Mouse (Mus musculus) liver, postnatal 0 days (tissue): ENCODE measurements around the gene Ep400. TPM values are rescaled to one million over a fixed set of nuclear protein-coding genes. Genes with fewer than 3 reads are reported as not detected.

Source experiments
- ATAC-seq: fragments of 200-750 bp; cut with Nextera tagmentation; 2 replicates; pipeline ENCODE4 v1.8.0; 2017; ENCODE audit warnings: mild to moderate bottlenecking, moderate library complexity
- DNase-seq: peaks from one replicate; pipeline ENCODE4 v3.0.0-alpha.2; 2016
- H3K27ac ChIP-seq: fragments of 300-500 bp; sonication (generic); 2 replicates; pipeline ENCODE4 v1.5.1; 2014; ENCODE audit warnings: antibody characterized with exemption, moderate library complexity, mild to moderate bottlenecking, low read depth
- H3K27me3 ChIP-seq: fragments of 300-500 bp; sonication (generic); 2 replicates; pipeline ENCODE4 v1.6.1; 2014; ENCODE audit warnings: low read length, control low read depth, mixed read lengths; ENCODE audit not compliant: insufficient read depth
- H3K36me3 ChIP-seq: fragments of 300-500 bp; sonication (generic); replicated peaks from 2 replicates; pipeline ENCODE4 v1.6.1; 2014; ENCODE audit warnings: mild to moderate bottlenecking, control low read depth, low read length, moderate library complexity, mixed read lengths; ENCODE audit not compliant: insufficient read depth
- H3K4me1 ChIP-seq: fragments of 300-500 bp; sonication (generic); 2 replicates; pipeline ENCODE4 v1.6.1; 2014; ENCODE audit warnings: antibody characterized with exemption, mild to moderate bottlenecking, control low read depth; ENCODE audit not compliant: insufficient read depth
- H3K4me2 ChIP-seq: fragments of 300-500 bp; sonication (generic); 2 replicates; pipeline ENCODE4 v1.6.1; 2014; ENCODE audit warnings: low read depth, mild to moderate bottlenecking, low read length, moderate library complexity, mixed read lengths
- H3K4me3 ChIP-seq: fragments of 300-500 bp; sonication (generic); 2 replicates; pipeline ENCODE4 v1.5.1; 2014; ENCODE audit warnings: low read depth, low read length
- H3K9ac ChIP-seq: fragments of 300-500 bp; sonication (generic); replicated peaks from 2 replicates; pipeline ENCODE4 v1.6.1; 2014; ENCODE audit warnings: mild to moderate bottlenecking, moderate library complexity
- H3K9me3 ChIP-seq: fragments of 300-500 bp; sonication (generic); 2 replicates; pipeline ENCODE4 v1.6.1; 2016; ENCODE audit warnings: mild to moderate bottlenecking, control low read depth, low read length, mixed read lengths
- CTCF ChIP-seq: sonication (generic); IDR thresholded peaks from 2 replicates; pipeline ENCODE4 v1.5.1; 2016; ENCODE audit warnings: antibody characterized with exemption, low read depth
- EP300 ChIP-seq: IDR thresholded peaks from 2 replicates; pipeline ENCODE4 v1.6.1; 2016; ENCODE audit warnings: antibody characterized with exemption, low read depth, mild to moderate bottlenecking
- WGBS: fragments of 180-500 bp; shearing (Covaris S2); extraction: QIAGEN DNeasy Blood & Tissue Kit; methylation state at CpG from one replicate; pipeline ENCODE4 v1.1.7; 2014; ENCODE audit not compliant: insufficient replicate concordance; 5-methylcytosine and 5-hydroxymethylcytosine counted together
- polyA plus RNA-seq: library from polyadenylated mRNA; unstranded; fragments of >200 nt; fragmentation: Nextera tagmentation; extraction: Ambion mirVana; gene quantifications from 2 replicates; pipeline ENCODE4 v1.2.1, GENCODE M21; 2015

Ep400 gene
- 9.3 and 10.6 TPM in 2 replicates for polyA plus RNA-seq

GRCm38 (mm10) chr5:110770448-110771158, at the start of gene Ep400:
Gene Ep400, minus strand, starts transcription at chr5:110770717.
- peak within 1 kb of the TSS; percentile 98 for H3K27ac ChIP-seq
- H3K27me3 ChIP-seq = no peaks in the 10 kb centered on the region
- peak; percentile 87 for TF ChIP-seq CTCF
- no peak for TF ChIP-seq EP300
- H3K9me3 ChIP-seq = no peaks in the 10 kb centered on the region
- peak; percentile 94 for ATAC-seq
- H3K4me3 ChIP-seq = peak within 1 kb of the TSS; percentile 95
- peak within 1 kb of the TSS; percentile 93 for H3K9ac ChIP-seq
- H3K4me1 ChIP-seq = peaks cover 18% of the 10 kb centered on the region
- peak; percentile 100 for DNase-seq
- WGBS = 1% methylated on average over 83 of the region's 83 CpGs
- peak within 1 kb of the TSS; percentile 73 for H3K4me2 ChIP-seq
- peaks cover 25% of the 10 kb centered on the region for H3K36me3 ChIP-seq

GRCm38 (mm10) chr5:110809667-110810325, 39.3 kb upstream of the Ep400 start, which contains the start of gene Ulk1:
Gene Ulk1, minus strand, starts transcription at chr5:110810097.
- peak within 1 kb of the TSS; percentile 98 for H3K27ac ChIP-seq
- no peaks in the 10 kb centered on the region for H3K9me3 ChIP-seq
- peaks cover 16% of the 10 kb centered on the region for H3K36me3 ChIP-seq
- no peak for TF ChIP-seq EP300
- no peak for TF ChIP-seq CTCF
- H3K9ac ChIP-seq = peak within 1 kb of the TSS; percentile 100
- WGBS = 2% methylated on average over 53 of the region's 80 CpGs
- peak within 1 kb of the TSS; percentile 82 for H3K4me3 ChIP-seq
- DNase-seq (peak; percentile 100), ATAC-seq (peak; percentile 85)
- peaks cover 35% of the 10 kb centered on the region for H3K4me1 ChIP-seq
- no peaks in the 10 kb centered on the region for H3K27me3 ChIP-seq
- peak within 1 kb of the TSS; percentile 85 for H3K4me2 ChIP-seq

GRCm38 (mm10) chr5:110808821-110809666, 38.5 kb upstream of the Ep400 start:
- ATAC-seq (no peak), DNase-seq (peak; percentile 50)
- Histone ChIP-seq H3K4me3 (peak overlapping the region; percentile 82), H3K9me3 (no peaks in the 10 kb centered on the region), H3K4me1 (peaks cover 42% of the 10 kb centered on the region), H3K36me3 (peaks cover 23% of the 10 kb centered on the region), H3K4me2 (peak overlapping the region; percentile 85), H3K9ac (peak overlapping the region; percentile 100), H3K27me3 (no peaks in the 10 kb centered on the region), H3K27ac (peak overlapping the region; percentile 98)
- TF ChIP-seq CTCF = no peak
- no peak for TF ChIP-seq EP300
- WGBS = 2% methylated on average over 27 of the region's 27 CpGs

GRCm38 (mm10) chr5:110808061-110808631, 37.6 kb upstream of the Ep400 start:
- no peaks in the 10 kb centered on the region for H3K27me3 ChIP-seq
- peaks cover 46% of the 10 kb centered on the region for H3K4me1 ChIP-seq
- ATAC-seq (peak; percentile 78), DNase-seq (peak; percentile 93)
- H3K9me3 ChIP-seq = no peaks in the 10 kb centered on the region
- peak overlapping the region; percentile 98 for H3K27ac ChIP-seq
- peak overlapping the region; percentile 85 for H3K4me2 ChIP-seq
- TF ChIP-seq EP300 = no peak; the same call in none of the 2 replicates
- TF ChIP-seq CTCF = no peak
- 2% methylated on average over 14 of the region's 14 CpGs for WGBS
- peak overlapping the region; percentile 82 for H3K4me3 ChIP-seq
- H3K9ac ChIP-seq = peak overlapping the region; percentile 100
- peaks cover 28% of the 10 kb centered on the region for H3K36me3 ChIP-seq

GRCm38 (mm10) chr5:110807453-110807852, 36.9 kb upstream of the Ep400 start:
- no peaks in the 10 kb centered on the region for H3K27me3 ChIP-seq
- no peak for ATAC-seq
- 85% methylated on average over 4 of the region's 4 CpGs for WGBS
- H3K4me2 ChIP-seq = peak overlapping the region; percentile 85
- TF ChIP-seq CTCF (no peak), EP300 (no peak)
- H3K4me1 ChIP-seq = peaks cover 53% of the 10 kb centered on the region
- peak overlapping the region; percentile 82 for H3K4me3 ChIP-seq
- no peak for DNase-seq
- H3K27ac ChIP-seq = peak overlapping the region; percentile 98
- H3K9ac ChIP-seq = peak overlapping the region; percentile 100
- peaks cover 35% of the 10 kb centered on the region for H3K36me3 ChIP-seq
- no peaks in the 10 kb centered on the region for H3K9me3 ChIP-seq
